Mouse (Mus musculus): ENCODE measurements around the gene Ptgis.

The Ptgis gene

DNA sequence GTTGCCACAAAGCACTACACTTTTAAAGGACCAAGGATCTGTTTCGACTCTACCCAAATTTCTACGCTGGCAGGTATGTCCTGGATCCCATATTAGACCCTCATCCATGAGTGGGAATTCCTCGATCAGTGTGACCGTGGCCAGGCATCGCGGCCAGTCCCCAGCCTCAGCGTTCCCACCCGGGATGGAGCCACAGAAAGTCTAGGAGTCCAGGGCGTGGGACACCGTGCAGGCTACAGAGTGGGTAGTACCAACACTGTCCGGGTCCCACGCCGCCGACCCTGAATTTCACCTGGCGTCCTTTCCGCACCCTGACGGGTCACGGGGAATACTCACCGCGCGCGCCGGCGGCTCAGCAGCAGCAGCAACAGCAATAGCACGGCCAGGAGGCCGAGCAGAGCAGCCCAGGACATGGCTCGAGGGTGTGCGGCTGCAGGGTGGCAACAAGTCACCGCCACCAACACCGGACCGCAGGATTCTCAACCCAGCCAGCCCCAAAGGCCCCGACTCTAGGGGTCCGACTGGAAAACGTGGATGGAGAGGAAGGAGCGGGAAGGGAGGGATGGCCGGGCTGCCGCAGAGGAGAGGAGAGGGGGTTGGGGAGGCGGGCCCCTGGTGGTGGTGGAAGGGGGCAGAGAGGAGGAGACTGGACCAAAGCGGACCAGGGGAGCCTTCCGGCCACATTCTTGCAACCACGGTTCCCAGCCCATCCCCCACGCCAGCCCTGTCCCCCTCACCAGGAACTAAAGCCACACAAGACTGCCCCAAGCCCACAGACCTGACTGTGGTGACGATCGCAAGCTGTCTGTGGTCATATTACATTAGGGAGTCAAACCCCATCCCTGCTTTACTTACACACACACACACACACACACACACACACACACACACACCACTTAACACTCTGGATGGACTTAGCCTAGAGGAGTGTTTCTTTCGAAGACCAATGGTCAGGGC, at the start of gene Ptgis:
Gene Ptgis (minus strand): TSS at position 597 of the 957 bp plus-strand sequence.
- DNase-seq: no peak

DNA sequence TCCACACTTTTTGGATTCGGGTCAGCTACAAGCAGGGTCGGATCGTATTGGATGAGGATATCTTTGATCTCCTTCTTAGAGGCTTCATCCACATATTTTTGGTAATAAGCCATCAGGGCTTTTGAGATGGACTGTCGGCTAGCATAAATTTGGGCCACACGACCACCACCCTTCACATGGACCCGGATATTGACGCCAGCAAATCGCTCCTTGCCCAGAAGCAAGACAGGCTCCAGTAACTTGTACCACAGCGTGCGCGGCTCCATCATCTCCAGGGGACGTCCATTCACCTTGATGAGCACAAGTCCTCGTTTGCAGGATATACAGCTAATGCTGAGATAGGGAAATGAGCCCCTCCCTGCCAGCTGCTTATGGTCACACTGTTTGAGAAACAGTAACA, 41.1 kb upstream of the Ptgis start:
- DNase-seq: peak; percentile 2

DNA sequence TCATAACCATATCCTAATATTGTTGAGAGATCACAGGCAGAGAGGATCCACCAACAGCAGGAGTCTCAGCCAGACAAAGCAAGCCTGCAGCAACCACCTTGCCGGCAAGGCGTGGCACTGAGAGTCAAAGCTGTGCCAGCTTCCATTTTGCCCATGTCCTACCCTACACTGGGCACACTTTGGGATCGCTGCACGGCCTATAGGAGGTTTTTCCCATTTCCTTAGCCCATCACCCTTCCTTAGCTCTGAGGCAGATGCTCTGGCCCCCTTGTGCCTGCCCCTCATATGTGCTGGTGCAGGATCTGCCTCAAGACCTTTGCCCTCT, 40.5 kb upstream of the Ptgis start:
- no peak for DNase-seq

DNA sequence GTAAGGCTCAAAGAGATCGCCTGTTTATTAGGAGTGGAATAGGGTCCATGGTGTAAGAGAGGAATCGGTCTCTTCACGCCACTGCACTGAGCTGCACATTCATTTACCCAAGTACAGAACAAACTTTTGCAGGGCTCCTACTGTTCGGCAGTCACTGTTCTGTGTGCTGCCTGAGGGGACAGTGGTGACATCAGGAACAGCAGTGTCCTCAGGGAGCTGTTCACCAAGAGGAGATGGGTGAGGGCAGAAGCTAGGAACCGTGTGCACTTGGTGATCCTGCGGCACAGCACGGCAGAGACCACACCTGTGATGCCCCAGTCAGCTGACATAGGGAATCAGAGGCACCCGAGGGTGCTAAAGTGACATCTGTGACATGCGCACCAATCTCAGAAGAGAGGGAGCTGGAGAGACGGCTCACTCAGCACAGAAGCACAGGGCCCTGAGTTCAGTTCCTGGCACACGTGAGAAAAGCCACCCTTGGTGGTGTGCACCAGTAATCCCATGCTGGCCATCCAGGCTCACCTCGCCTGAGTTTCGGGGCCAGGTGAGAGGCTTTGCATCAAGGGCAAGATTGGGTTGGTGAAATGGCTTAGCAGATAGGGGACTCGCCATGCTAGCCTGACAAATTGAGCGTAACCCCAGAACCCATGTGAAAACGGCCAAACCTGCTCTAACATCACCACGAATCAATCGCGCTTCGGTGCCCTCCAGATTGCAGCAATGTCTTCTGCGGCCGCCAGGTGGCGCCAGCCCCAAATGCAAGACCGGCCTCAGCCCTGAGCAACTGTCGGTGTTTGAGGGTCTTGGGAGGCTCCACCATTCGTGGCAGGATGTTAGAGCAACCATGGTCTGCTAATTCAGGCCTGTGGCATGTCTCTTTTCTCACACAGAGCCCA, 39.9 kb upstream of the Ptgis start:
- peak; percentile 78 for DNase-seq

DNA sequence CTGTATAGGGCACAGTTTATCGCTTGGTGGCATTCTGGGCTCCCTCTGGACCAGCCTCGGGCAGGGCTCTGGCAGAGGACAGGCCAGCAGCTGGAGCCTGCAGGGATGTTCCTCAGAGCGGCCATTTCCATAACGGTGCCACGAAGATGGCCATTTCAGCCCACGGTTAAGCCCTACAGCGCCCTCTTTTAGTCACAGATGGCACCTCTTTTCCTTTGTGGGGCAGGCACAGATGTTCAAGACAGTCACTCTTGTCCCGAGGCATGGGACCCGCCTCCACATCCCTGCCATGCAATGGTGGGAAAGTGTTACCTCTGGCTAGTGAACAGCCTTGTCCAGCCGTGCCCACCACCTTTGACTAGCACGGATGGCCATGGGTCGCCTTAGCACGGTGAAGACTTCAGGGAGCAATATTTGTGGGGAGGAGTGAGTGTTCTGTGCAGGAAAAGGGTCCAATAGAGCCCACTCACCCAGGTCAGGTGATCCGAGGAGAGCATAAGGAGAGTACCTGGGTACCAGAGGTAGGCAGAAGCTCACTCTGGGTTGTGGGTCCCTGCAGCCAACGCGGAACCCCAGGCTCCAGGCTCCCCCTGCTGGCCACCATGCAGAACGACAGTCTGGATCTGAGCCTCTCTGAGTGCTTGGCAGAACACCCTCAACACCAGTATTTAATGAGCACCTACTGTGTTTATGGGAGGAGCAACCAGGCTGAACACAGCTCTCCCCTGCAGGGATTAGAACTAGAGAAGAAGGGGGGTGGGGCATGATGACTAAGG, 38.5 kb upstream of the Ptgis start:
- DNase-seq: peak; percentile 77

DNA sequence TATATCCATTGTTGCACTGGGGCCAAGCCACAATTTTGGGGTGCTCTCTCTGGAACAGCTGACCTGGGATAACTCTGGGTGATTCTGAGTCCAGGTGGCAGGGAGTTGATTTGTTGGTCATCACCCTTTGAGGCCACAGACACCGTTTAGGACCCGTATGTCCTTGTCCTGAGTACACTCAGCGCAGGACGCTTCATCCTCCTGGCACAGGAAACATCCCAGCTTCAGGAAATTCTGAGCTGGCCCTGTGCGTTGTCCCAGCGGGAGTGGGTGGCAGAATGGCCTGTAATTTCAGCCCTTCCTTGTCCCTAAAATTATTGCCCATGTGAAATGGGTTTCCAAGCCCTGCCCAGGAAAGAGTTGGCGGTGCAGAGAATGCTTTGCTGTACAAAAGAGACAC, 37.6 kb upstream of the Ptgis start:
- DNase-seq: no peak

DNA sequence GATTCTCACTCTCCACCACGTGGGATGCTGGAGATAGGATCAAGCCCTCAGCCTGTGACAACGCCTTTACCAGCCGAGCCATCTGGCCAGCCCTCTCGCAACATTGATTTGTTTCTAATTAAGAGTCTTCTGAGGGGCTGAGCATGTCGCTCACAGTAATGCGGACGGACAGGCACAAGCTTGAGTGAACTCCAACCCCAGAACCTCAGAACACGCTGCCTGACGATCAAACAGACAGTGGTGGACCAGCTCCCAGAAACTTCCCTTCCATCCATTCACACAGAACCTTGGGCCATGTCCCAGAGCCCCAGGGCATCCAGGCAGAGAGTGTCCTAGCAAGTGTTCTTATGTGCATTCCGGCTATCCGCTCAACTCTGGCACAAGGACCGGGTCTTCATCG, 36.6 kb upstream of the Ptgis start:
- DNase-seq: peak; percentile 1

DNA sequence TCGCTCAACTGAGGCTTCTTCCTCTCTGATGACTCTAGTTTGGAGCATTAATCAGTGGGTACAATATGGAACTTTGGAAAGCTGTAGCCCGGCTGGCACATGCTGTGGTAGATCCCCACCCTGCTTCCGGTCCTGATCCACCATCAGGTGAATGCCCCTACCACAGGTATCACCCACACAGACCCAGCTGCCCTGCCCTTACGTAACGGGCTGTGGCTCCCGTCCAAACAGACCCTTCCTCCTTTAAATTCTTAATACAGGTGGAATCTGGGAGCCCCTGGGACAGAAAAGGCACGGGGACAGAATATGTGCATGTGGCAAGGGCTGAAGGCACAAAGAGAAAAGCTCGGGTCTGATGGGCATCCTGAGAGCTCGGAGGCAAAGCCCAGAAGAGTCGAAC, 35.5 kb upstream of the Ptgis start:
- peak; percentile 1 for DNase-seq

DNA sequence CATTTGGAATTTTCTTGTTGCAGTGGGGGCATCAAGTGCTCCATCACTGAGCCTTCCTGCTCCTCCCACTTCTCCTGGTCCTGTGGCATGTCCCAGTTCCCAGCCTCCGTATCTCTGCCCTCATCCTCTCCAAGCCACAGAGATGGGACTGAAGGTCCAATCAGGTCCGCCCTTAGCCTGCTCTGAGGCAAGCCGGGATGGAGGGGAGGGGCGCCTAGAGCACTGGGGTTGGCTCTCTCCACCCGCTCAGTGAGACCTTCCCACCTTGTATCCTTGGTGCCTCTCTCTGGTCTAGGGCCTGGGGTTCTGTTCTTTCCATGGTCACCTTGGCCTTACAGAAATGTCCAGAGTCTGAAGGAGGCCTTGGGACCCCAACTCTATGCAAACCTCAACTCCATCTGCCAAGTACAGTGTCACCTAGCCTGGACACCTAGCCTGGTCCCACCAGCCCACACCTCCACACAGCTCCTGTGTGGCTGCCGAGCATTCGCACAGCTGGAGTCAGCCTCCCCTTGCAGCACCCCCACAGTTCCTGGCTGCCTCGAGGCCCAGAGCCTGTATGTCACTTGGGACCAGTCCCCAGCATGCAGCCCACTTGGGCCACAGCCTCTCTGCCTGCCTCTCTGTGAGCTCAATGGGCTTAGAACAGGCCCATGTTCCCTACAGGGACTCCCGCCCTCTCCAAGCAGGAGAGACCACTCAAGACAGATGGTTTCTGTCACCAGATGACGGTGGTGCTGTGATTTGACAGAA, 34.5 kb upstream of the Ptgis start:
- peak; percentile 1 for DNase-seq

DNA sequence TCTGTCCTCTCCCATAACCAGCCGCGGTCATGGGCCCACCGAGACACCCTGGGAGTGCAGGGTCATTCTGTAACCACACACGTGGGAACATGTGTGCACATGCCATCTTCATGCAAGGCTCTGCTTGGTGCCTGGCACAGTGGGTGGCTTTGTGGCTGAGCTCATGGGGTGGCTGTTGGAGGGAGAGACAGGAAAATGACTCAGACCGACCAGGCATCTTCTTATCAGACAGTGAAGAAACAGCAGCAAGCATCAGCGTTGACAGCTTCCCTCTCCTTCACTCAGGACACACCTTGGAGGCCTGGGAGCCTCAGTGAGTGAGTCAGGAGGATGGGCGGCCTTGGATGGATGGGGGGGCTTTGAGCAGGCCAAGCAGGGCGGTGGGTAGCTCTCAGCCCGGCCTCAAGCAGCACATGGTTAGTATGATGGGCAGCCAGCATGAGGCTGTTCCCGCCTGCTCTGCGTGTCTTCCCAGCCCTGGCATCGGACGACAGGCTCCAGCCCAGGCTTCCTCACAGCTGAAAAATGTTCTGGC, 32.9 kb upstream of the Ptgis start:
- no peak for DNase-seq

DNA sequence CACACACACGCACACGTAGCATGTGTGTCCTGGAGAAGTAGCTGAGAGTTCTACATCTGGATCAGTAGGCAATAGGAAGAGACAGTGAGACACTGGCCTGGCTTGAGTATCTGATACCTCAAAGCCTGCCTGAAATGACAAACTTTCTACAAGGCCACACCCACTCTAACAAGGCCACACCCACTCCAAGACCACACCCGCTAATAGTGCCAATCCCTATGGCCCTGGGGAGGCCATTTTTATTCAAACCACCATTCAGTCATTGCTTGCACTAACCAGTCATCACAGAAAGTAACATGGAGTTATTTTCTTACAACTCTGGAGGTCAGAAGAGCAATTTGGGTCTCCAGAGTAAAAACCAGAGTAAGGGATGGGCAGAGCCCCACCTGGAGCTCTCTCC, 32.3 kb upstream of the Ptgis start:
- no peak for DNase-seq

DNA sequence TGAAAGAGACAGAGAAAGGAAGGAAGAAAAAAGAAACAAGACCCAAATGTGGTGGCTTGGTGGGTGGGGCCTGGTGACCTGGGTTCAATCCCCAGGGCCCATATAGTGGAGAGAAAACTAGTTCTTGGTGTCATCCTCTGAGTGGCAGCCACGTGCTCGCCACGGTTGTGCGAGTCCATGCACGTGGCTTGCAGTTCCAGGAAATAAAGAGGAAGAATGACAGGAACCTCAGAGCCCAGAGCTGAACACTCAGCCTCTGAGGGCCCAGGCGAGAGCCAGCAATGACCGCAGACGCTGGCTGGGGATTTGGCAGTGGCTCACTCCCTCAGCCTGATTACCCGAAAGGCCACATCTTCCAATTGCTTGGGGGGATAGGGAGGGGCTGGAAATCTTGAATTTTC, 30.7 kb upstream of the Ptgis start:
- no peak for DNase-seq

DNA sequence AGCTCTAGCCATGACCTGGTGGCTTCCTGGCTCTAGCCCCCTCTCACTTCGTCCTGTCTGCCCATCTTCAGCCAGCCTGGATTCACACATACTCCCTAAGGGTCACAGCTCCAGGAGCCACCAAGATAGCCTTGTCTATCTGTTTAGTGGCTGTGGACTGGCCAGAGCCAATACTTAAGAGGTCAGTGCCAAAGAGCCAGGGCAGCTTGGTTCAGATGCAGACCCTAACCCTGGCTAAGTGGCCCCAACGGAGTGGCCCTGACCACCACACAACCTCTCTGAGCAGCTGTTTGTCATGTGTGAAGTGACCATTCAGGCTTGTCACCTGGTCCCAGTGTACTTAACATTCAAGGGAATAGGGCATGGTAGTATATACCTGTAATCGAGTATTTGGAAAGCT, 30.1 kb upstream of the Ptgis start:
- DNase-seq: no peak

DNA sequence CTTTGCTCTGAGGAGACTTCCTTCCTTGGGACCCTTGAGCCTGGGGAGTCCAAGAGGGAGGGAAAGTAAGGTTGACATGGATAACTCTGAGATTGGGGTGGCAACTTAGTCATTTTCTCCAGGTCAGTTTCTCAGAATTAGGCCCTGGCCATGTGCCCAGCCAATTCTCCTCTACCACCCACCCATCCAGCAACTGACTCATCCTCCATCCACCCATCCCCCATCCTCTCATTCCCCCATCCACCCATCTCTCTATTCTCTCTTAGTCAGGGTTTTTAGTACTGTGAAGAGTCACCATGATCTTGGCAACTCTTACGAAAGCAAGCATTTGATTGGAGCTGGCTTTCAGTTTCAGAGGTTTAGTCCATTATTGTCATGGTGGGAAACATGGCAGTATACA, 28.3 kb upstream of the Ptgis start:
- no peak for DNase-seq

DNA sequence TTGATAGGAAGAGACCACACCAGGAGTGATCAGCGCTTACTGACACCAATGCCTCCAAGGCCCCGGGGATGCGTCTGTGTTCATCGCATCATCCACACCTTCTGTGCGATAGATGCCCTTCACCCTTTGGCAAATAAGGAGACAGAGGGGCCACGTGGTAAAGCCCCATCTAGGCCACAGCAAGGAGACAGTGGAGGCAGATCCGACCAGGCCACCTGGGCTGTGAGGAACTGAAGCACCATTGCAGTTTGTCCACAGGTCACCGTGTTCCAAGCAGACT, 27.9 kb upstream of the Ptgis start:
- DNase-seq: no peak

DNA sequence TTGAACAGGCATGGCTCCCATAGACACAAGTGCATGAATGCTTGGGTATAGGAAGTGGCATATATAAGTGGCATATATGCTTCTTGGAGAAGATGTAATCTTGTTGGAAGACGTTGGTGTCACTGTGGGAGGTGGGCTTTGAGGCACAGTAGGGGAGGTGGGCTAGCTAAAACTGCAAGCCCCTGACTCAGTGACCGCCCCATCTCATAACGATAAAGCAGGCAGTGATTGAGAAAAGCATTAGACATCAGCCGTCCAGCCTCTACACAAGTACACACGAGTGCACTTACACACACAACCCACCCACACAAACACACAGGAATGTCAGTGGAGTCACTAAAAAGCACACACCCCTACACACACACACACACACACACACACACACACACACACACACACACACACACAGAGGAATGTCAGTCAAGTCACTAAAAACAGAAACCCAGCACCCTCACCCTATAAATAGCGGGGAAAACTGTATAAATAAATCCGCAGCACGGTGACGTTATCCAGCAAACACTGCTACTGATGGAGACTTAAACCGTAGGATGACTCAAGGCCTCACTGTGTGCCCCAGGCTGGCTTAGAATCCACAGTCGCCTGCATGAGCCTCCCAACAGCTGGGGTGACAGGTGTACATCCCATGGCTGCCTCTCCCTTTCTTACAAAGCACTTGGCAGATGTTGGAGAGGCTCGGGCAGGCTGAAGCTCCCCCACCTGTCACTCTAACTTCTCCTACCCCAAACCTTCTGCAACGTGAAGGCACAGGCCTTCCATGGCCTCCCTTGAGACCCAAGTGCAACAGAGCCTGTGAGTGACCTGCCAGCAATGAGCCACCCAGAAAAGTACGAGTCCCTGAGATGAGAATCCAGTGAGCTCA, 27.4 kb upstream of the Ptgis start:
- DNase-seq: no peak

DNA sequence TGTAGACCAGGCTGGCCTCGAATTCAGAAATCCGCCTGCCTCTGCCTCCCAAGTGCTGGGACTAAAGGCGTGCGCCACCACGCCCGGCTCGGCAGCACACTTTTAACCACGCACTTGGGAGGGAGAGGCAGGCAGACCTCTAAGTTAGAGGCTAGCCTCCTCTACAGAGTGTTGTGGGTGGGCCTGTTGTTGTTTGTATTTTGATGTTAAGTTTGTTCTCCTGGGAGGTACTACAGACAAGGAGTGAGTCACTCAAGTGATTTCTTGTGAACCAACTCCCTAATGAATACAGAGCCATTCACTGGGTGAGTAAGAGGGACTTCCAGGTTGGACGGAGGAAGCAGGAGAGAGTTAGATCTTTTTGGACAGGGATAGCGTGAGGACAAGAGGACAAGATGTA, 25.8 kb upstream of the Ptgis start:
- no peak for DNase-seq

DNA sequence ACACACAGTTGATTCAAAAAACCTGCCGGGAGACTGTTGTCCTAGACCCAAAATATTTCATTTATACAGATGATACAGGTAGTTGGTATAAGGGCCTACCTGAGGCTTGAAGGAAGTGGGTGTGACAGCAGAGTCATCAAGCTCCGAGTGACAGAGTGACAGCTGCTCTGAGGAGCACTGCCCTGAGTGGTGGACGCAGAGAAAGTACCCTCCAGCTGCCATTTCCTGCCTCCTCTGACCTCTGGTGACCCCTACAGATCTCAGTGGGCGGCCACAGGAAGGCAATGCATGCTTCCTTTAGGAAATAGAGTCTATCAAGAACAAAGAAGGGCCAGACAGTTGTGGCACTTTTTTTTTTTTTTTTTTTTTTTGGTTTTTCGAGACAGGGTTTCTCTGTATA, 25.4 kb upstream of the Ptgis start:
- no peak for DNase-seq

DNA sequence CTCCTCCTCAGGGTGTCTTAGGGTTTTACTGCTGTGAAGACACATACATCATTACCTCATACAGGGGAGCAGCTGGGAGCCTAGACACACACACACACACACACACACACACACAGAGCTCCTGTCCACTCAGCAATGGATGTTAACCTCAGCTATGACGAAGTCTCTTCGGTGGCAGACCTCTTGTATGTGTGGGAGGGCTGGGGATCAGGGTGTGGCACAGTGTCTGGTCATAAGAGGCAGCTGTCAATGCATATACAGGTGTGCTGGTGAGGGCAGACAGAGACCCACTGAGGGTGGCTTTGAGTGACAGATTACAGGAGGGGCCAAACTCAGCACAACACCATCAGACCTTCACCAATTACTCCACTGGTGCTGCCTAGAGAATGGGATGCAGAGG, 24.6 kb upstream of the Ptgis start:
- no peak for DNase-seq

DNA sequence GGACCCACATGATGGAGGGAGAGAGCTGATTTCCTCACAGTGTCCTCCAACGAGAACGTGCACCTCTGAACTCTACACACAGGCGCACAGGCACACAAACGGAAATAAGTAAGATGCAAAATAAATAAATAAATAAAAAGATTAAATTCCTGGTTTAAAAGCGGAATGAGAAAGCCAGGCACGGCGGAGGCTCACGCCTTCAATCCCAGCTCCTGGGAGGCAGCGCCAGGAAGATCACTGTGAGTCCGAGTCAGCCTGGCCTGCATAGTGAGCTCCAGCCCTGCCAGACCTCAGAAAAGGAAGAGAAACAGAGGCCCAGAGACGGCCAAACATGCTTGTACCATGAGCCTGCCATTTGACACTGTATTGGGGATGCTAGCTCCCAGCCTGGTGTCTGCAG, 23.5 kb upstream of the Ptgis start:
- no peak for DNase-seq

DNA sequence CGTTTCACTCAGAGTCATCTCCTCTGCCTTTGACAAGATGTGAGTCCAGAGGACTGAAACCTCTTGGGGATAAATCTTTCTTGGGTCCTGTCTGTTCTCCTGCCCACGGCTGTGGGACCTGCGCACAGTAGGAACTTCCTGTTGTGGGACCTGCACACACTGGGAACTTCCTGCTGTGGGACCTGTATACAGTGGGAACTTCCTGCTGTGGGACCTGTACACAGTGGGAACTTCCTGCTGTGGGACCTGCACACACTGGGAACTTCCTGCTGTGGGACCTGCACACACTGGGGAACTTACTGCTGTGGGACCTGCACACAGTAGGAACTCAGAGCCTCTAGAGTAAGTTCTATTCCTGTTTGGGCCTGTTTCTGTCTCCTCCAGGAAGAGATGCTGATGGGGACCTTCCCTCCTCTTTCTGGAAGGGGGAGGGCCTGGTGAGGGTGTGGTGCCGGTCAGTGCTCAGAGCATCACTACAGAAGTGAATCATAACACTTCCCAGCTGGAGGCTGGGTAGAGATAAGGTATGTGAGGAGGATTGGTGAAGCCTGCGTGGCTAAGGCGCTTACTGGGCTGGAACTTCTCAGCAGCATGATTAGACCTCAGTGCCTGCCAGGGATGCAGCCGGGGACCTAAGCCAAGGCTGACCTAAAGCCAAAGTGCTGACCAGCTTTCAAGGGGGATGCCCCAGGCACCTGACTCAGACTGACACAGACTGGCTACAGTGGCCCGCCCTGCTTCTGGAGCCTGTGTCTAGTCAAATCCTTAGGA, 22.8 kb upstream of the Ptgis start:
- DNase-seq: no peak
